Mouse (Mus musculus): Measurements from ENCODE around the gene Luc7l3. TPM values are rescaled to one million over a fixed set of nuclear protein-coding genes. Genes with fewer than 3 reads are reported as not detected.

The Luc7l3 gene
- polyA plus RNA-seq, 1 experiment from 2014 or later, result 96.3 TPM

DNA sequence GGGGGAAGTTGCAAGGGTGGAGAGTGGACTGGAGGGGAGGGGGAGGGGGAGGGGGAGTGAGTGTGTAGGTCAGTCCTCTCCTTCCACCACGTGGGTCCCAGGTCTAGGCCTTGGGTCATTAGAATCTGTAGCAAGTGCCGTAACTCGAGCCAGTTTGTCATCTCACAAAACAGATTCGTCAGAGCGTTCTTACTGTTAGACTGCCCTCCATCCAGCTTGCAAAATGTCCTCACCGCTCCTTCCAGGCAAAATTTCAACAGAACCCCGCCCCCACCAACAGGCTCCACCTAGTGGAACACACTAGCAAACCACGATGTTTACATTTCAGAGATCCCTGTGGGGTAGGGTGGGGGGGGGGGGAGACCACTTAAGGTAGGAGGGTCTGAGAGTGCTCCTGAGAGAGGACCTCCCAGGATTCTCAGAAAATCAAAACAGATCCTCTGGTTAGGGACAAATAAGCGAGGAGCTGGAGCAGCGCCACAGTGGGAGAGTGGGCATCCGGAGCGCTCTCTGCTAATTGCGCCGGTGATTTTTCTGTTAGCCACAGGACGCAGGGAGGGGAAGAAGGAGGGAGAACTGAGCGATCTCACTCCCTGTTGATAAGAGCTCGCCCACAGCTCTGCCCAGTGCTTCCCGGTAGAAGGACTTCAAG is 56.5 kb downstream of the Luc7l3 start:
- no peak for DNase-seq (ENCODE audit: low read depth, low spot score)
- CTCF ChIA-PET, result interaction anchor here (0.8 to 2.0 kb wide), 3 partner anchors 16 to 39 kb away, joined by 3 to 7 read pairs (median 4); no protein-coding TSS in a partner anchor
- H3K27me3 ChIP-seq, result no peaks in the 10 kb centered on the region
- in situ Hi-C loops (cut with MboI; ENCODE audit: low pct_unique_long_range_greater_than_20kb), result no loop called here
- TF ChIP-seq CTCF (IDR thresholded peaks at IDR 0.05), result no peak
- POLR2A ChIA-PET, result no interaction called here
- ATAC-seq, result no peak

DNA sequence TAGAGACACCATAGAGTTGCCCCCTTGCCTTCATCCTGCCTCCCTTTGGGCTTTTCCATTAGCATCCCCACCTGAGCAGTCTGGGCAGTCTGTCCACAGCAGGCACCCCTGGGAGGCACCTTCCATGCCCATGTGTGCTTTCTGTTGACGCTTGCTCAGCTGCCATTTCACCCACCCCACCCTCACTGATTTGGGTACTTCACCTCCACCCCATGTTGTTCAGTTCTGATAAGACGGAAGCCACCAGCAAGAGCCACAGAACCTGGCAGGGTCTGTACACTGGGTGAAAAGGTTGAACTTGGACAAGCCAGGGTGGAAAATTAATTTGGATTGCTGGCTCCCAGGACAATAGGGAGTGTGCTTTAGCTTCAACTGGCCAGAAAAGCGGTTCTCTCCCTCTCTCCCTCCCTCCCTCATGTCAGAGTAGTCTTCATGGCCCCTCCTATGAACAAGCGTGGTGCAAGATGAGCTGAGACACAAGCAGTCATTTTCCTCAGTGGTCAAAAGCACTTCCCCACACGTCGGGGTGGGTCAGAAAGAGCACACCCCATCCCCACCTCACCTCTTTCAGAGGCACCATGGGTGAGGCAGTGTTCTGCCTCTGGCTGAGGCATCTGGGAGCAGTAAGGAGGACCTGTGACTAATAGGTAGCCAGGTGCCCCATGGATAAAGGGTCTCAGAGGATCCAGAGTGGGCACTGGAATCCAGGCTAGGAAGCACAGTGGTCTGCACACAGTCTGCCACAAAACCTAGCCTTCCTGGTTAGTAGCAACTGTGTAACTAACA is 60.0 kb downstream of the Luc7l3 start:
- ChIA-PET POLR2A (no interaction called here), CTCF (no interaction called here)
- TF ChIP-seq CTCF (IDR thresholded peaks at IDR 0.05), result no peak
- no peak for ATAC-seq
- in situ Hi-C loops (cut with MboI; ENCODE audit: low pct_unique_long_range_greater_than_20kb), result no loop called here
- H3K27me3 ChIP-seq, result no peaks in the 10 kb centered on the region
- no peak for DNase-seq (ENCODE audit: low read depth, low spot score)

DNA sequence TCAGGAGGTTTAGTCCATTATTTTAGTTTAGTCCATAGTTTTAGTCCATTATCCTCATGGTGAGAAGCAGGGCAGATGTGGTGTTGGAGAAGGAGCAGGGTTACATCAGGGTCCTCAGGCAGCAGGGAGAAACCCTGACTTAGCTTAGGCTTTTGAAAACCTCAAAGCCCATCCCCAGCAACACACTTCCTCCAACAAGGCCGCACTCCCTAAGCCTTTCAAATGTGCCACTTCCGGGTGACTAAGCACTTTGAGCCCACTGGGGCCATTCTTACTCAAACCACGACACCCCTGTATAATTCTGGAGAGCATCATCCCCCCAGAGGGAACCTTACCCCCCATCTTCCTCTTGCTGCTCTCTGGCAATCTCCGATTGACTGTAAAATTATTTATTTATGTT is 62.0 kb downstream of the Luc7l3 start:
- CTCF ChIA-PET, result no interaction called here
- POLR2A ChIA-PET, result no interaction called here
- in situ Hi-C loops (cut with MboI; ENCODE audit: low pct_unique_long_range_greater_than_20kb), result no loop called here
- ATAC-seq, result no peak
- no peaks in the 10 kb centered on the region for H3K27me3 ChIP-seq
- no peak for TF ChIP-seq CTCF (IDR thresholded peaks at IDR 0.05)
- no peak for DNase-seq (ENCODE audit: low read depth, low spot score)

DNA sequence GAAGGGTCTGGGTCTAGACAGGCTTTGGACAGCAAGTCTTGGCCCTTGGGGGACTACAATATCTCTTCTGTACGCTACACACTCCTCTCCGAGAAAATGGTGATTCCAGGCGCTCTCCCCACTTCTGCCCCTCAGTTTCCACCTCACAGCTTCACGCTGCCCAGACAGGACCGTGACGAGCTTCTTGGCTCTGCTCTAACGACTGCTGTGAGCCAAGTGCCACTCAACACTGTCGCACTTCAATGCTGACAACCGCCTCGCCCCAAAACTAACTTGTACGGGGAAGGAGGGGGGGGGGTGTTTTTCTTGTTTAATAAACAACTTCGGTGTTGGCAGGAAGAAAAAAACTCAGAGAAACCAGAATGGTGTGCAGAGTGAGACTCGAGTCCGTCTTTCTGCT is 63.8 kb downstream of the Luc7l3 start:
- CTCF ChIA-PET, result interaction anchor here (1.0 to 1.2 kb wide), 2 partner anchors 14 to 15 kb away, joined by 3 read pairs; no protein-coding TSS in a partner anchor
- in situ Hi-C loops (cut with MboI; ENCODE audit: low pct_unique_long_range_greater_than_20kb), result no loop called here
- no peak for ATAC-seq
- POLR2A ChIA-PET, result no interaction called here
- DNase-seq (ENCODE audit: low read depth, low spot score), result no peak
- no peaks in the 10 kb centered on the region for H3K27me3 ChIP-seq
- no peak for TF ChIP-seq CTCF (IDR thresholded peaks at IDR 0.05)

DNA sequence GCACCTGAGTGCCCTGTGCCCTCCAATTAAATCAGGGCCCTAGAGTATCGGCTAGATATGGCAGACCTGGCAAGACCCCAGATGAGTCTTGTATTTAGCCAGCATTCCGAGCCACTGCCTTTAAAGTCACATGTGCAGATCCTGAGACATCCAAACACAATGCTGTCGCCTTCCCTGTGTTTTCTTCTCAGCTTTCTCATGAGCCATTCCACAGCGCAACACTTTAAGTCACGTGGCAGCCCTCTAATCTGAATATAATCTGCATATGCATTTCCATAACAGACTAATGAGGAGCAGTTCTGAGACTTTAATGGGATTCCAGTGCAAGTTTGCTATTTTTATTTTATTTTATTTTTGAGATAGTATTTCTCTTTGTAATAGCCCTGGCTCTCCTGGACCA is 66.1 kb downstream of the Luc7l3 start:
- ChIA-PET CTCF (interaction anchor here (0.7 kb wide), 1 partner anchor 19 kb away, joined by 3 read pairs; no protein-coding TSS in a partner anchor), POLR2A (no interaction called here)
- DNase-seq (ENCODE audit: low read depth, low spot score) (no peak), ATAC-seq (no peak)
- no peak for TF ChIP-seq CTCF (IDR thresholded peaks at IDR 0.05)
- H3K27me3 ChIP-seq, result no peaks in the 10 kb centered on the region
- in situ Hi-C loops (cut with MboI; ENCODE audit: low pct_unique_long_range_greater_than_20kb), result no loop called here

DNA sequence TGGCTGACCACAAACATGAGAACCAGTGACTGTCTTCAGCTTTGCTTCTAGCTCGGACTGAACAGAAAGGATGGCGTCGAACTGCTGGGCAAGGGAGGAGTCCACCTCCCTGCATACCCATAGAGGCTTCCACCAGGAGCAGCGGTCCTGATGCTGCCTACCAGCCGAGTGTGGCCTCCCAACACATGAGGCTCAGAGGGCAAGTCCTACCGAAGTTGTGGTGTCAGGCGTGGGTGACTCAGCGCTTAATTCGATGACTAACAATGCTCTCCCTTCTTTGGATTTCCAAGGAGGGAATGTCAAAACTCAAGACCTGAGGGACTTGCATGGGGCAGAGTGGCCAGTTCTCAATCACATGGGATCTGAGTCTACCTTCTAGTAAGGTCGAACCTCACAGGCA is 68.1 kb downstream of the Luc7l3 start:
- peak; percentile 44 for ATAC-seq
- no peak for TF ChIP-seq CTCF (IDR thresholded peaks at IDR 0.05)
- H3K27me3 ChIP-seq, result no peaks in the 10 kb centered on the region
- in situ Hi-C loops (cut with MboI; ENCODE audit: low pct_unique_long_range_greater_than_20kb), result no loop called here
- POLR2A ChIA-PET, result no interaction called here
- CTCF ChIA-PET, result interaction anchor here (1.1 to 2.3 kb wide), 2 partner anchors 14 to 23 kb away, joined by 3 to 5 read pairs; no protein-coding TSS in a partner anchor
- DNase-seq (ENCODE audit: low read depth, low spot score), result no peak

DNA sequence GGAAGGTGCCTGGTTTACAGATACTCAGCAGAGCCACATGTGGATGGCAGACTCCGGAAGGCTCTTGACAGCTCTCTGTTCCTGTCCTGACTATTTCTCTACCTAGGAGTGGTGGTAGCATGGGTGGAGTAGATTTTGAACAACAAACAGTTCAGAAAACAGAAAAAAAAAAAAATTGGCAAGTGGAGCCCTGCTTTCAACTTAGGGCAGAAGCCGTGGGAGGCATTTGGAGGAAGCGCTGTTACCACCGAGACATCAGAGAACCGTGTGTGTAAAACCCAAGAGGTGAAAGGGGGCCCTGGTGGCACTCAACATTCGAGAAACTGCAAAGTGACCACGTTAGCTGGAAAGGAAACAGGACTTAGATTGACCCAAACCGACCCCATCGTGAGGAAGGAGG is 68.6 kb downstream of the Luc7l3 start:
- in situ Hi-C loops (cut with MboI; ENCODE audit: low pct_unique_long_range_greater_than_20kb), result no loop called here
- CTCF ChIA-PET, result interaction anchor here (1.1 to 2.3 kb wide), 2 partner anchors 13 to 24 kb away, joined by 3 to 5 read pairs; no protein-coding TSS in a partner anchor
- POLR2A ChIA-PET, result no interaction called here
- no peak for TF ChIP-seq CTCF (IDR thresholded peaks at IDR 0.05)
- H3K27me3 ChIP-seq, result peaks cover 5% of the 10 kb centered on the region
- no peak for DNase-seq (ENCODE audit: low read depth, low spot score)
- ATAC-seq, result no peak

DNA sequence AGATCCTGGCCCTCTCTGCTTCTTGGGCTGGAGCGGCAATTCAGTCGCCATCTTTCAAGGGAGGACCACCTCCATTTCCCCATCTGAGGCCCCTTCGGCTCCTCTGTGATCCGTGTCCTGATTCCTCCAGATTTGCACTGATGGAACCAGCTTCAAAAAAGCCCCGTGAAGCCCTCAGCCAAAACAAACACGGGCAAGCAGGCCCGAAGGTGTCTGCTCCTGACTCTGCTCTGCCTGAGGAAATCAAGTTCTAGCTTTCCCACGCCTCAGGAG is 75.1 kb downstream of the Luc7l3 start:
- ChIA-PET POLR2A (interaction anchor here (0.6 kb wide), 1 partner anchor 429 kb away, joined by 6 read pairs; no protein-coding TSS in a partner anchor), CTCF (interaction anchor here (0.8 to 1.9 kb wide), 3 partner anchors 21 to 28 kb away, joined by 3 to 5 read pairs (median 3); no protein-coding TSS in a partner anchor)
- in situ Hi-C loops (cut with MboI; ENCODE audit: low pct_unique_long_range_greater_than_20kb), result no loop called here
- DNase-seq (ENCODE audit: low read depth, low spot score), result no peak
- peaks cover 8% of the 10 kb centered on the region for H3K27me3 ChIP-seq
- no peak for TF ChIP-seq CTCF (IDR thresholded peaks at IDR 0.05)
- no peak for ATAC-seq

DNA sequence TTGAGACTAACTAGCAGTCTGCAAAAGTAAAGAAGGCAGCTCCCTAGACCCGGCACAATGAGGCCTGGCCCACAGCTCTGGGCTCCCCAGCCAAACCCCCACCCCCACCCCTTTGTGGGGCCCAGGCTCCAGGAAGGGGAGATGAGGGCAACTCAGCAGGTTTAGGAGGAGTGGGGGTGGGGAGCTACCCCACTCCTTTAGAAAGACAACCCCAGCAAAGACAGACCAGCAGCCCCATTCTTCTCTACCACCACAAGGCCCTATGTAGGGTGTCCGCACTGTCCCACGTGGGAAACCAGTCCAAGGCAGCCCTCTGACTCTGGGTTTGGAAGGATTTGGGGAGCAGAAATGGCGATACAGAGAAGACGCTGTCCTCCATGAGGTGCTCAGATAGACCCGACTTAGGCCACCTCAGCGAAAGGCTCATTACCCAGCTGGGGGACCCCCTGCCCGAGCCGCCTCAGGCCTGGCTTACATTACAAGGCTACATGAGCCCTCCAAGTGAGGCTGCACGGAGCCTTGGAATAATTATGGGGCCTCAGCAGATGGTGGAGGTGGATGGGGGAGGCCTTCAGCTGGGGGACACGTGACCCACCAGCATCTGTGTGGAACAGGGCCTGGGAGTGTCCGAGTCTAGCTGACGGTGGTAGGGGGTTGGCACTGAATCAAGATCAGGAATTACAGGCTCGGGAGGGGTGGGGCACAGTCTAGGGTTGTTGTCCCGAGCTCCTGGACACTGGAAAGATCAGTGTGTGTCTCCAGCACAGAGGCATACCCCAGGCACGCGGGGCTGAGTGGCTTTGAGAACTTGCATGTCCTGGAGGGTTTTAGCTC is 75.6 kb downstream of the Luc7l3 start, which contains the start of gene Wfikkn2:
Gene Wfikkn2, minus strand, starts transcription at position 51 of the 834 bp plus-strand sequence.
- peaks cover 8% of the 10 kb centered on the region for H3K27me3 ChIP-seq
- DNase-seq (ENCODE audit: low read depth, low spot score), result no peak
- peak; percentile 6 for ATAC-seq
- CTCF ChIA-PET, result interaction anchor here (0.8 to 1.9 kb wide), 3 partner anchors 20 to 29 kb away, joined by 3 to 5 read pairs (median 3); no protein-coding TSS in a partner anchor
- TF ChIP-seq CTCF (IDR thresholded peaks at IDR 0.05), result no peak
- POLR2A ChIA-PET, result interaction anchor here (0.6 kb wide), 1 partner anchor 430 kb away, joined by 6 read pairs; no protein-coding TSS in a partner anchor
- in situ Hi-C loops (cut with MboI; ENCODE audit: low pct_unique_long_range_greater_than_20kb), result no loop called here

DNA sequence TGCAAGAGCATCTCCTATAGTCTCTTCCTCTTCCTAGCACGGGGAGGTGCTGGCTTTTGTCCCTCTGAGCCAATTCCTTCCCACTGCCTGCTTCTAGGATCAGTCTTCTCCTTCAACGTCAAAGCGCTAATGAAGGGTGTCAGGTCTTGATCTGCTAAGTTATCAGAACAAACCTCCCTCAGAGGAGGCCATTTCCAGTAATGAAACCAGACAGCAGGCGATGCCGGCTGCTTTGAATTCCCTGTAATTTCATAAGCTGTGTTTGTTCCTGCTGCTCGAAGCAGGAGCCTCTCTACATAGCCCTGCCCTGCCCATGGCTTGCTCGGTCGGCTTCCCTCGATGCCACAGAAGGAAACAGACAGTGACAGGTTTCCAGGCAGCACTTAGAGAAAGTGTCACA is 77.4 kb downstream of the Luc7l3 start:
- POLR2A ChIA-PET, result no interaction called here
- ATAC-seq, result no peak
- CTCF ChIA-PET, result no interaction called here

More for the DNA sequence above, 77.4 kb downstream of the Luc7l3 start:
- in situ Hi-C loops (cut with MboI; ENCODE audit: low pct_unique_long_range_greater_than_20kb), result no loop called here
- H3K27me3 ChIP-seq, result peaks cover 8% of the 10 kb centered on the region
- TF ChIP-seq CTCF (IDR thresholded peaks at IDR 0.05), result no peak
- no peak for DNase-seq (ENCODE audit: low read depth, low spot score)
